Mouse (Mus musculus) heart, postnatal 0 days (tissue): Measurements from ENCODE around the gene Babam1. TPM values are rescaled to one million over a fixed set of nuclear protein-coding genes. Genes with fewer than 3 reads are reported as not detected.

Experiments
- ATAC-seq: fragments of 200-750 bp; cut with Nextera tagmentation; 2 replicates; pipeline ENCODE4 v1.8.0; 2017; ENCODE audit warnings: low read depth, moderate number of reproducible peaks, moderate library complexity; ENCODE audit not compliant: insufficient read depth
- DNase-seq: peaks from one replicate; pipeline ENCODE4 v3.0.0-alpha.2; 2016; ENCODE audit warnings: low spot score
- H3K27ac ChIP-seq: fragments of 300-500 bp; sonication (generic); 2 replicates; pipeline ENCODE4 v1.5.1; 2014; ENCODE audit warnings: low read depth, mild to moderate bottlenecking
- H3K27me3 ChIP-seq: fragments of 300-500 bp; sonication (generic); 2 replicates; pipeline ENCODE4 v1.6.1; 2014; ENCODE audit warnings: low read length, mixed read lengths; ENCODE audit not compliant: control insufficient read depth, insufficient read depth
- H3K36me3 ChIP-seq: fragments of 300-500 bp; sonication (generic); replicated peaks from 2 replicates; pipeline ENCODE4 v1.6.1; 2014; ENCODE audit warnings: low read length, mixed read lengths; ENCODE audit not compliant: control insufficient read depth, insufficient read depth
- H3K4me1 ChIP-seq: fragments of 300-500 bp; sonication (generic); 2 replicates; pipeline ENCODE4 v1.6.1; 2014; ENCODE audit warnings: antibody characterized with exemption; ENCODE audit not compliant: control insufficient read depth, insufficient read depth
- H3K4me2 ChIP-seq: fragments of 300-500 bp; sonication (generic); 2 replicates; pipeline ENCODE4 v1.6.1; 2014; ENCODE audit warnings: low read depth, mild to moderate bottlenecking, low read length, moderate library complexity
- H3K4me3 ChIP-seq: fragments of 300-500 bp; sonication (generic); 2 replicates; pipeline ENCODE4 v1.5.1; 2014; ENCODE audit warnings: low read depth, low read length
- H3K9ac ChIP-seq: fragments of 300-500 bp; sonication (generic); replicated peaks from 2 replicates; pipeline ENCODE4 v1.6.1; 2014; ENCODE audit warnings: low read depth, low read length, mixed read lengths
- H3K9me3 ChIP-seq: fragments of 300-500 bp; sonication (generic); replicated peaks from 2 replicates; pipeline ENCODE4 v1.6.1; 2016; ENCODE audit warnings: low read length; ENCODE audit not compliant: control insufficient read depth
- CTCF ChIP-seq: IDR thresholded peaks from 2 replicates; pipeline ENCODE4 v1.5.1; 2016; ENCODE audit warnings: antibody characterized with exemption, control low read depth, low read depth
- EP300 ChIP-seq: IDR thresholded peaks from 2 replicates; pipeline ENCODE4 v1.6.1; 2016; ENCODE audit warnings: antibody characterized with exemption, low read depth
- WGBS: fragments of 180-500 bp; shearing (Covaris S2); extraction: QIAGEN DNeasy Blood & Tissue Kit; methylation state at CpG from one replicate; pipeline ENCODE4 v1.1.7; 2014; 5-methylcytosine and 5-hydroxymethylcytosine counted together
- polyA plus RNA-seq: library from polyadenylated mRNA; unstranded; fragments of >200 nt; fragmentation: Nextera tagmentation; extraction: Ambion mirVana; gene quantifications from 2 replicates; pipeline ENCODE4 v1.2.1, GENCODE M21; 2015
- total RNA-seq: library from RNA; depleted of rRNA; stranded (reverse); fragments of >200 nt; gene quantifications from 2 replicates; pipeline ENCODE4 v1.2.3, GENCODE M21; 2014; ENCODE audit warnings: low replicate concordance

The Babam1 gene
- total and polyA plus RNA-seq, 2 experiments from 2014 or later: 60.2 to 99.2 TPM

GRCm38 (mm10) chr8:71391696-71392095, 5.0 kb upstream of the Babam1 start:
- Histone ChIP-seq H3K9ac (no peak overlapping the region), H3K4me1 (no peaks in the 10 kb centered on the region), H3K4me3 (no peak overlapping the region), H3K27me3 (no peaks in the 10 kb centered on the region), H3K27ac (no peak overlapping the region), H3K36me3 (no peaks in the 10 kb centered on the region), H3K9me3 (no peaks in the 10 kb centered on the region), H3K4me2 (no peak overlapping the region)
- 82% methylated on average over 2 of the region's 2 CpGs for WGBS
- ATAC-seq (no peak), DNase-seq (no peak)
- no peak for TF ChIP-seq EP300
- TF ChIP-seq CTCF: no peak

DNA sequence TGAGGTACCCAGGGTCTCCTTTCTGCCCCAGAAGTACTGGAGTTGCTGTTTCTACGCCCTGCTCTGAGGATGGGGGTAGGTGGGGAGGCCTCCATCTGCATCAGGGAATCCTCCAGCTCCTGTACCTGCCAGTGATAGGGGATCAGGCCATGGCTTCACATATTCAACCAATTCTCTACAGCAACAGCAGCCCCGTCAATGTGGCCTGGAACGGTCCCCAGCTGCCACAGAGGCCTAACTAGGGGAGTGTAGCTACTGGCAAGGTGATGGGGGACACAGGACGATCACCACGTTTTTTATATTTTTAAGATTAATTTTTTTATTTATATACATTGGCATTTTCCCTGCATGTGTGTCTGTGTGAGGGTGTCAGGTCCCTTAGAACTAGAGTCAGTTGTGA, 4.3 kb upstream of the Babam1 start:
- ATAC-seq: no peak
- Histone ChIP-seq H3K4me1 (no peaks in the 10 kb centered on the region), H3K9ac (no peak overlapping the region), H3K27ac (no peak overlapping the region), H3K36me3 (no peaks in the 10 kb centered on the region), H3K27me3 (no peaks in the 10 kb centered on the region), H3K9me3 (no peaks in the 10 kb centered on the region), H3K4me3 (no peak overlapping the region), H3K4me2 (no peak overlapping the region)
- TF ChIP-seq CTCF (no peak), EP300 (no peak)
- 73% methylated on average over 5 of the region's 5 CpGs for WGBS
- no peak for DNase-seq

- no peak overlapping the region for H3K4me3 ChIP-seq
- H3K4me2 ChIP-seq: peak overlapping the region; percentile 30
- DNase-seq (no peak), ATAC-seq (no peak)
- WGBS: 21% methylated on average over 3 of the region's 3 CpGs
- H3K4me1 ChIP-seq: no peaks in the 10 kb centered on the region
- TF ChIP-seq CTCF (no peak), EP300 (no peak)
- no peak overlapping the region for H3K9ac ChIP-seq
- H3K9me3 ChIP-seq: no peaks in the 10 kb centered on the region
- H3K27ac ChIP-seq: no peak overlapping the region
- no peaks in the 10 kb centered on the region for H3K36me3 ChIP-seq
- H3K27me3 ChIP-seq: no peaks in the 10 kb centered on the region
Observed at GRCm38 (mm10) chr8:71392871-71393270, 3.8 kb upstream of the Babam1 start.

GRCm38 (mm10) chr8:71394481-71394880, 2.2 kb upstream of the Babam1 start:
- TF ChIP-seq CTCF: no peak
- TF ChIP-seq EP300: no peak
- WGBS: 62% methylated on average over 7 of the region's 7 CpGs
- Histone ChIP-seq H3K4me3 (peak overlapping the region; percentile 30), H3K4me1 (no peaks in the 10 kb centered on the region), H3K27me3 (no peaks in the 10 kb centered on the region), H3K9ac (peak overlapping the region; percentile 31), H3K9me3 (no peaks in the 10 kb centered on the region), H3K36me3 (peaks cover 11% of the 10 kb centered on the region), H3K27ac (peak overlapping the region; percentile 87), H3K4me2 (peak overlapping the region; percentile 50)
- ATAC-seq (no peak), DNase-seq (no peak)

DNA sequence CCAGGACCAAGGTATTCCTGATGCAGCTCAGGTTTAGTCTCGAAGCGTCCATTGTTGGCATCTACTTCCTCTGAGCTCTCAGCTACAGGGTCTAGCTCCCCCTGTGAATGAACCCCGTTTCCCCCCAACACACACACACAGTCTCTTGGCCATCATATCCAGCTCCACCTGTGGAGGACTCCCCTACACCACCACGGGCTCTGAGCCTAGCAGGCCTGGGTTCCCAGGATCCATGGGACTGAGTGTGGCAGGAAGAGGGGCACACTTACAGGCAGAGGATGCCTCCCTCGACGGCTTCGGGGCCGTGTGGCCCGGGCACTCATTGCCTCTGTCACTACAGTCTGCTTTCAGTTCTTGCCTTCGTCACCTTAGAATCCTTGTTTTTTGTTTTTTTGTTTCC, 1.6 kb upstream of the Babam1 start:
- DNase-seq: no peak
- H3K9ac ChIP-seq: peak overlapping the region; percentile 31

GRCm38 (mm10) chr8:71395629-71396028, 1.0 kb upstream of the Babam1 start, which contains the start of gene Ushbp1:
Ushbp1 (minus strand) TSS chr8:71395802.
- Histone ChIP-seq H3K4me2 (peak within 1 kb of the TSS; percentile 85), H3K9me3 (no peaks in the 10 kb centered on the region), H3K4me3 (peak within 1 kb of the TSS; percentile 86), H3K4me1 (no peaks in the 10 kb centered on the region), H3K9ac (peak within 1 kb of the TSS; percentile 31), H3K36me3 (peaks cover 17% of the 10 kb centered on the region), H3K27ac (peak within 1 kb of the TSS; percentile 87), H3K27me3 (no peaks in the 10 kb centered on the region)
- DNase-seq: no peak
- ATAC-seq: 0 out of 2 replicates have a peak, but pooled peaks have one; percentile 14
- TF ChIP-seq CTCF (no peak), EP300 (peak; percentile 71; the same call in 1 of the 2 replicates)
- 66% methylated on average over 9 of the region's 9 CpGs for WGBS

More for the DNA sequence above, 1.6 kb upstream of the Babam1 start:
- H3K27ac ChIP-seq: peak overlapping the region; percentile 87
- WGBS: 65% methylated on average over 10 of the region's 10 CpGs
- H3K4me2 ChIP-seq: peak overlapping the region; percentile 50
- H3K36me3 ChIP-seq: peaks cover 17% of the 10 kb centered on the region
- H3K27me3 ChIP-seq: no peaks in the 10 kb centered on the region
- ATAC-seq: no peak
- H3K4me1 ChIP-seq: no peaks in the 10 kb centered on the region
- peak overlapping the region; percentile 30 for H3K4me3 ChIP-seq
- H3K9me3 ChIP-seq: no peaks in the 10 kb centered on the region
- no peak for TF ChIP-seq CTCF
